Mouse (Mus musculus): ENCODE measurements around the gene Fgg. TPM values are rescaled to one million over a fixed set of nuclear protein-coding genes. Genes with fewer than 3 reads are reported as not detected.

The Fgg gene
- not detected for total RNA-seq (2022)

GRCm38 (mm10) chr3:83007557-83007956 lies at the start of gene Fgg:
TSS of gene Fgg (plus strand) at chr3:83007724.
- DNase-seq (ENCODE audit: low spot score in 2 of 2) = no peak

DNA sequence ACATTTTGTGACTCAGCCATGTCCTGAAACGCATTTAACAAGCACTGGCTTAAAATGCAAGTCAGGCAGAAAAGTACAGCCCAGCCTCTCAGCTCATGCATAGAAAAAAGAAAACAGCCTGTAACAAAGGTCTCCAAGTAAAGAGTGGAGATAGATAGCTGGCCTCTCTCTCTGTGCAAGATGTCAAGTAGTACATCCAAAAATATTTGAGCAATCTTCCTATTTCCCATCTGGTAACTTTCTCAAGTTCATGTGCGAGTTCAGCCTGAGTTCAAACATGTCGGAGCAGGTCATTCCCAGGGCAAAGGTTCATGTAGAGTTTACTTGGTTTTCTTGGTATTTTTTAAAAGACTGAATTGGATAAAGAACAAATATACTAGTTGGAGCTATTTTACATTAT lies 36.5 kb upstream of the Fgg start:
- no peak for DNase-seq (ENCODE audit: low spot score in 2 of 2)

GRCm38 (mm10) chr3:82980818-82981217 lies 26.7 kb upstream of the Fgg start:
- no peak for DNase-seq (ENCODE audit: low spot score in 2 of 2)

DNA sequence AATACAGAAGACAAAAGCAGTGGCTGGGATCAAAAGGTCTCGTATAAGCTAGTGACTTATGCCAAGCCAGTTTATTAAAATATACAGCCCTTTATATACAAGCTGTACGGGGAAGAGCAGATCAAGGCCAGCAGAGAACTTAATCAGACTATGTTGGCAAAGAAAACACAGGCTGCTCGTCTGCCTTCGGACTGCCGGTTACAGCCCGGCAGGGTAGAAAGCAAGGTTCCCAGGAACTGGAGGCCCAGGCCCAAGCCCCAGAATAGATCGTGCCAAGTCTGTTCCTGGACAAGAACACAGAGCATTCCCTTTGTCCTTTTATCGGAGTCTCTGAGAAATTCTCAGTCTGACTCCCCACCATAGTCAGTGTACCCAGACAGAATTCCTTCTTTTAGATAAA lies 25.7 kb upstream of the Fgg start:
- no peak for DNase-seq (ENCODE audit: low spot score in 2 of 2)

- DNase-seq (ENCODE audit: low spot score in 2 of 2) = no peak
Observed at GRCm38 (mm10) chr3:82984840-82985239, 22.7 kb upstream of the Fgg start.

DNA sequence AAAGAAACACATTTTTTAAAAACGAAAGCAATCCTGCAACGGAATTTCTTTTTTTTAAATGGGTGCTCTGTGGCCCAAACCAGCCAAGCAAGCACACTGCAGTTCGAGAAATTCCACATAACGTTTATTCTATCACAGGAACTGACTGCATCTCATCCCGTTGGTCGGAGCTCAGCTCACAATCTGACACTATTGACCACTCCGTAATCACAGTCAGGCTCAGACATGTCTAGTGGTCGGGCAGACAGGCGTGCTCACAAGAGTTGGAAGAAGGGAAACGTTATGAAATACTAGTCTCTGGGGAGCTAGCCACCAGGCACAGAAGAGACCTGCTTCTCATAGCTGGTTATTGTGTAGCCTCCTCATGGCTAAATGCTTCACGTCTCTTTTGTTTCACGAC lies 15.6 kb upstream of the Fgg start:
- no peak for DNase-seq (ENCODE audit: low spot score in 2 of 2)

DNA sequence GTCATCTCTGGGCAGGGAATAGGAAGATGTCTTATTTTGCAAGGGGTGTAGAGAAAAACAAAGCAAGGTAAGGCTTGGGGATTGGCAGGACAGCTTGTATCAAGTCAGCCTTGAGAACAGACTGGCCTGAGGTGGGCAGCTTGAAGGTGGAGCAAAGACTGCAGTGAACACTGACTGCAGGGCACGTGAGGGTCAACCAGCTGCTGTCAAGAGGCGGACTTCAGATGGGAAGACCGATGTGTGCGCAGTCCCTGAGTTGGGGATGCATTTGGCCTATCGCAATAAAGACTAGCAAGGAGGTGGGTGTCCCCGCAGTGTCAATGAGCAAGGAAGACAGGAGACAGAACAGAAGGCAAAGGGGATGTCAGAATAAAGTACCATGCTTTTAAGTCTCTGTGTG lies 14.6 kb upstream of the Fgg start:
- no peak for DNase-seq (ENCODE audit: low spot score in 2 of 2)

GRCm38 (mm10) chr3:82995368-82995767 lies 12.2 kb upstream of the Fgg start:
- DNase-seq (ENCODE audit: low spot score in 2 of 2) = no peak

DNA sequence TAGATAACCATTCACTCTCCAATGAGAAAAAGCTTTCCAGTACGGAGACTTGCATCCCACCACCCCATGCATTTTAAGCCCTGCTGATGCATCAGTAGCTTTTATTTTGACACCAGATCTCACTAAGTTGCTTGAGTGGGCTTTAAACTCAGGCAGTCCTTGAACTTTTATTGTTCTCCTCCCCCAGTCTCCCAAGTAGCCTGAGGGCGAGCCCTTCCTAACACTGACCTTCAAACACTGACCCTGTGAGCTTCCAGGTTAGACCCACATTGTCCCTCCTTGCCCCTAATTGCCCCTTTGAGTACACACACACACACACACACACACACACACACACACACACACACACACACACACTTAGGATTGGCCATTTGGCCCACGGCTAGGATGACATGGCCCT lies 10.9 kb upstream of the Fgg start:
- DNase-seq (ENCODE audit: low spot score in 2 of 2) = no peak

DNA sequence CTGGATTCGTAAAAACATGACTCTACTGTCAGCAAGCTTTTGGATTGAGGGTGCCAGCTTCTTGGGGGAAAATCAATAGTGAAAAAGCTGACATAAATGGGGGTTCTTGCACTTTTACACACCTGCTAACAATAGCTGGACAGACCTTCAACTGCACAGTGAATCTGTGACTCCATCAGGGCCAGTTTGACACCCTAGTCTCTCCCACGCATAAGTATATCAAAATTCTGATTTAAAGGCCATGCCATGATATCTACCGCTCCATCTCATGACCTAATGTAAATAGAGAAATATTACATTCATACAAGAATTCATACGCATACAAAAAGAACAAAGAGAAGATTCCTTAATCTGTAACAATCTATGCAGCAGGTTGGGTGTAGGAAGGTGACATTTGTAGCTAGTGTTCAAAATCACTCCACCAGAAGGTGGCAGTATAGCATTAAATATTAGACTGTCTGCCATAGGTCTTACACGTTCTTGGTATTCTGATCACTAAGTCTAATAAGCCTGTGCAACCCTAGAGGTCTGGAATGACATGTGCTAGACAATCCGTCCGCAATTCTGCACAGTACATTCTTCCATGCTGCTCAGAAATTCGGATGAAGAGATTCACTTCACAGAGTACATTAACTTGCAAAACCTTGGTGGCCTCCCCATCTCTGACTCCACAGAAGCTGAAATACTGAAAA lies 8.6 kb upstream of the Fgg start:
- DNase-seq (ENCODE audit: low spot score in 2 of 2) = peak in 1 of 2 experiments; percentile 6

DNA sequence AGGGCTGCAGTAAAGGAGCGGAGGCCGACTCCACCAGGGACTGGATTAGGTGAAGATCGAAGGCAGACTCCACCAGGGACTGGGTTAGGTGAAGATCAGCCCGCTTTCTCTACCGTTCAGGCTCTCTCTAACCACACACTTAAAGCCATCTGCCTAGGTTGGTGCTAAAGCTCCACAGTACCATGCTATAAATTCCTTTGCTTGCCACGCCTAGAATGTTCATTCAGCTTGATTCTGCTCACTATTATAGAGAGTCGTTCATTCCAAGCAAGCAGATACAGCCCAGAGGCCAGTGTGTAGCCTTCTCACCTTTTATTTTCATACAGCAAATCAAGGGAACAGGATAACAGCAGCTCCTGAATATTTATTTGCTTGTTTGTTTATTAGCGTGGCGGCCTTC lies 7.5 kb upstream of the Fgg start:
- DNase-seq (ENCODE audit: low spot score in 2 of 2) = no peak

GRCm38 (mm10) chr3:83002191-83002590 lies 5.3 kb upstream of the Fgg start:
- DNase-seq (ENCODE audit: low spot score in 2 of 2) = no peak

DNA sequence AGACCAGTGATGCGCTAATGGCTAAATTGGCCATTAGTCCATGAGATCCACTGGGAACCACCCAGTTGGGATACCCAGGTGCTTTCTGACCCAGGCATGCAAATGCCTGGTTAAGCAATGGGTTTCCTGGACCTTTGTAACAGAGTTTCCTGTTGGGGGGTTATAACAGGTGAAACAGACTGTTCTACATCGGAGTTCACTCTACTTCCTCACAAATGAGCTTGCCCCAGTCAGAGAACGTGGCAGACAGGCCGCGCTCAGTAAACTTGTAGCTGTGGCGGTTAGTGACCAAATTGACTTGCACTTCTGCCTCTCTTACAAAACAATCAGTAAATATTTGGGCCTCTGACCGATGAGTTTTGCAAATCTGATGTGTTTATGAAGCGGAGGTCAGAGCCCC lies 4.5 kb upstream of the Fgg start:
- no peak for DNase-seq (ENCODE audit: low spot score in 2 of 2)

- no peak for DNase-seq (ENCODE audit: low spot score in 2 of 2)
Observed at GRCm38 (mm10) chr3:83004801-83005200, 2.7 kb upstream of the Fgg start.

- no peak for DNase-seq (ENCODE audit: low spot score in 2 of 2)
Observed at GRCm38 (mm10) chr3:83010291-83010690, 2.8 kb downstream of the Fgg start.

DNA sequence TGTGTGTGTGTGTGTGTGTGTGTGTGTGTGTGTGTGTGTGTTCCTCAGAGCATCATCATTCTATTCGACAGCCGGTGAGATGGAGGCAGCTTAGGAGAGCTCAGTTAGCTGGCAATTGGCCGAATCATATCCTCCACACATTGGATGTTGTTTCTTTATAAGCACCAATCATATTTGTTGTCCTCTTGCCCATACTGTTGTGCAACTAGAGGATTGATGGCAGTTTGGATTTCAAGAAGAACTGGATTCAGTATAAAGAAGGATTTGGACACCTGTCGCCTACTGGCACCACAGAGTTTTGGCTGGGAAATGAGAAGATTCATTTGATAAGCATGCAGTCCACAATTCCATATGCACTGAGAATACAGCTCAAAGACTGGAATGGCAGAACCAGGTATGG lies 3.6 kb downstream of the Fgg start:
- DNase-seq (ENCODE audit: low spot score in 2 of 2) = no peak

- DNase-seq (ENCODE audit: low spot score in 2 of 2) = no peak
Observed at GRCm38 (mm10) chr3:83011565-83011964, 4.0 kb downstream of the Fgg start.

DNA sequence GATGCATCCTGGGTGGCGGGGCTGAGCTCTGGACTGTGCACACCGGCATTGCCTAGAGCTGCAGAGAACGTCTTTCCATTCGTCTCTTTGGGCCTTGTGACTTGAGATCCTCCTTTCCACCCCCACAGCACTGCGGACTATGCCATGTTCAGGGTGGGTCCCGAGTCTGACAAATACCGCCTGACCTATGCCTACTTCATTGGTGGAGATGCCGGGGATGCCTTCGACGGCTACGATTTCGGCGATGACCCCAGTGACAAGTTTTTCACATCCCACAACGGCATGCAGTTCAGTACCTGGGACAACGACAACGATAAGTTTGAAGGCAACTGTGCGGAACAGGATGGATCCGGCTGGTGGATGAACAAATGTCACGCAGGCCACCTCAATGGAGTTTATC lies 5.1 kb downstream of the Fgg start:
- no peak for DNase-seq (ENCODE audit: low spot score in 2 of 2)

DNA sequence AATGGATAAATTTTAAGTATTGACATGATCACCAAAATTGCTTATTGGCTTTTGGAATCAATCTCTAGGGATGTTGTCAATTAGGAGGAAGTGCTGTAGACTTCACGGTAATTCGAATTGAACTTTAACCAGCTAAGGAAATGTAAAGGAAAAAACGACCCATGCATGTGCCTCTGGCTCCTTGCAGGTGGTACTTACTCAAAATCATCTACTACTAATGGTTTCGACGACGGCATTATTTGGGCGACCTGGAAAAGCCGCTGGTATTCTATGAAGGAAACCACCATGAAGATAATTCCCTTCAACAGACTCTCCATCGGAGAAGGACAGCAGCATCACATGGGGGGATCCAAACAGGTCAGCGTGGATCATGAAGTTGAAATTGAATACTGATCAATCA lies 6.4 kb downstream of the Fgg start:
- DNase-seq (ENCODE audit: low spot score in 2 of 2) = no peak

DNA sequence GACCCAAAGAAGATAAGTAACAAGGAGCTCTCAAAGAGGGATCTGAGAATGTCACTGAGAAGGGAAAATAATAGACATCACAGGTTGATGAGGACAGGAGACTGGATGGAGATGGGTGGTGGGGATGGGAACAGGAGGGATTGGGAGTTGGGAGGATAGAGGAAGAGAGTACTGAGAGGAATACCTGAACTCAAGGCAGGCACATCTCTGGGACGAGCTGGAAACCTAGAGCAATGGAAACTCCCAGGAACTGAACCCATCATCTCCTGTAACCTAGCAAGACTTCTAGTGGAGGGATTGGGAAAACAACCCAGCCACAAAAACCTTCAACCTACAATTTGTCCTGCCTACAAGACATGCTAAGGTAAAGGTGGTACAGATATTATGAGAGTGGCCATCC lies 8.7 kb downstream of the Fgg start:
- no peak for DNase-seq (ENCODE audit: low spot score in 2 of 2)

DNA sequence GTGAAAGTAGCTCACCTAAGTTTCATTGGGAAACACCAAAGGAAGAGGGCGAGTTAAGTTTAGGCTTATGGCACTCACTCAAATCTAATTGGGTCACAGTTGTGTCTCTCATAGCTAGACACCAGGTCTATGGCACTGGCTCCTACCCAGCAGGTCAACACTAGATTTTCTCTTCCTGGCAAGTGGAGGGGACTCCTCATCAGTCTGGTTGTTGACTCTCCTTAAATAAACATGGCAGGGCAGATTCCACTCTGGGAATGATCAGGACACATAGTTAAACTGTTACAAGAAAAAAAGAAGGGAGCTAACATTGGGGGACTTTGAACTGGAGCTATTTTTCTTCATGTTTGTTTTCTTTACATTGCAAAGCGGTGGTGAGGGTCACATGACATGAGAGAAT lies 12.9 kb downstream of the Fgg start:
- no peak for DNase-seq (ENCODE audit: low spot score in 2 of 2)

DNA sequence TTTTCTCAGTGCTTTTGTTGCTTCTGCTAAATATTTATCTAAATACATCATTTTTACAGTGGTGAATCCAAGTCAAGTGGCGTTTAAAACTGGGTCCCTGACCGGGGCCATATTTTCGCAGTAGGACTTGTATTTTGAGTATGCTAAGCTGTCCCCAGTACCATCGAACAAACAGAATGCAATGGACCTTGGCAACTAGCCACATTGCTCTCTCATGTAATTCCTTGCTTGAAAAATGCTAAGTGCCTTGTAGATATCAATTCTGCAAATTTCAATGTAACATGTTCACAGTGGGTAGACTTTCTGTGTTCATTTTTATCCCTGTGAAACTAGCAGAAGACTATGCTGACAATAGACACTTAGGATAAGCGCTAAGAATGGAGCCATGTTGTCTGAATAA lies 13.7 kb downstream of the Fgg start:
- no peak for DNase-seq (ENCODE audit: low spot score in 2 of 2)

DNA sequence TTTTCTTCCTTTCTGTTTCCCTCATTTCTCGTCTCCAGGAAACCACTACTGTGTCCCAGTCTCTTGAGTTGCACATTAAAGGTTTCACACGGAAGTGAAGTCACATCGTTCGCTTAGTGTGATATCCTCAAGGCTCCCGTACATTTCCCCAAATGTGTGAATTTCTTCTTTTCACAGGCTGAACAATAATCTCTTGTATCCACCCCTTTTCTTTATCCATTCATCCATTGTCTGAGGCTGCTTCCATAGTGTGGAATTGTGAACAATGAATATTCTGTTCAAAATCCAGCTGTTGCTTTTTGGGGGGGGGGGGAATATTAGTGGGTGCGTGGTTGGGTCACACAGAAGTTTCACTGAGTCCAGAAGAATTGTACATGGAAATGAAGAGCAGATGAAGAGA lies 17.5 kb downstream of the Fgg start:
- no peak for DNase-seq (ENCODE audit: low spot score in 2 of 2)
